Mouse (Mus musculus) C3H10T1/2 (cell line): ENCODE results near the gene Pcsk2. TPM values are rescaled to one million over a fixed set of nuclear protein-coding genes. Genes with fewer than 3 reads are reported as not detected.

ENCODE experiments used
- polyA plus RNA-seq, 2 experiments: library from polyadenylated mRNA; unstranded; fragments of >200 nt; fragmentation: generic; extraction: Trizol; gene quantifications; one replicate each; pipeline ENCODE4 v1.2.1; 2012; ENCODE audit warnings: missing spikeins in 2 of 2

Gene Pcsk2
- not detected for polyA plus RNA-seq

GRCm38 (mm10) chr2:143545758-143546246 lies at the start of gene Pcsk2:
Gene Pcsk2, plus strand, starts transcription at chr2:143546156.

GRCm38 (mm10) chr2:143862484-143863231 lies 316.7 kb downstream of the Pcsk2 start, which contains the start of gene Bfsp1:
Gene Bfsp1, minus strand, starts transcription at chr2:143863173.

